Mouse (Mus musculus) bone marrow, adult 2 months (tissue): ENCODE data around the gene Ugt2b37.
"Not testable (repeated sequence)": the region's sequence is repeated elsewhere in the genome, so short reads cannot be mapped to it uniquely, and the experiment has no call there.

Experiments used
- CTCF ChIP-seq: fragments of 200-500 bp; IDR thresholded peaks from 2 replicates; pipeline ENCODE4 v1.5.1; 2011; ENCODE audit warnings: low read length, control low read depth; ENCODE audit not compliant: control insufficient read depth, insufficient read depth
- POLR2A ChIP-seq: fragments of 200-500 bp; IDR thresholded peaks from 2 replicates; pipeline ENCODE4 v1.6.1; 2011; ENCODE audit warnings: low read depth, mild to moderate bottlenecking, control low read depth, low read length, borderline replicate concordance; ENCODE audit not compliant: control insufficient read depth

GRCm38 (mm10) chr5:87286180-87286579, 31.6 kb upstream of the Ugt2b37 start:
- TF ChIP-seq CTCF, POLR2A: not testable (repeated sequence)
